In the genomic region with DNA sequence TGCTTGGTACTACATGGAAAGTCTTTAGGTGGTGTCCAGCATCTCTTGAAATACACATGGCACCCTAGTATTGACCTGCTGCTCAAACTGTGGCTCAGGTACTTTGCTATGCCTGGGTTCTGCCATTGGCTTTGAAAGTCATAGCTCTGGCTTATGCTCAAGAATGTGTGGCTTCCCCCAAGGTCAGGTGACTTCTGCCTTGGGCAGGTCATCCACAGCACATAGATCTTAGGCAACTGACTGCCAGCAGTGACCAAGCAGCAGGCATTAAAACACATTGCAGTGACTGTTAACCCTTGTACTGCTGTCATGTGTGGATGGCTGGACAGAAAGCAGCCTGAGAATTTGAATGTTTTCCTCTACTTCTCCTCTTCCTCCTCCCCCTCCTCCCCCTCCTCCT, we compare ENCODE assay signal across 21 mouse cellular contexts. TPM values are rescaled to one million over a fixed set of nuclear protein-coding genes. Genes with fewer than 3 reads are reported as not detected.
DNase-seq lines count a peak whose midpoint lies in the region; ATAC-seq and TF ChIP-seq lines count a peak whose summit lies in the region.
"Had no signal": no experiment of that assay in that cellular context is flagged by ENCODE, and none has a peak within 500 bp of the region (broad histone marks: within the 10 kb centered on the region; RNA-seq: fewer than 3 reads in every experiment).

No protein-coding gene starts in this region.

- no peaks in the 10 kb centered on the region for H3K4me1 ChIP-seq in heart, postnatal 0 days (ENCODE audit: control insufficient read depth, insufficient read depth)
- H3K4me1 ChIP-seq in heart, embryonic 11.5 days (ENCODE audit: control insufficient read depth, insufficient read depth, low read length): no peaks in the 10 kb centered on the region
- H3K4me1 ChIP-seq in lung, postnatal 0 days (ENCODE audit: insufficient read depth, low read depth, low read length): no peaks in the 10 kb centered on the region
- H3K4me1 ChIP-seq: embryonic facial prominence, embryonic 13.5 days; neural tube, embryonic 15.5 days had no signal

- no peak for TF ChIP-seq EP300 in heart, postnatal 0 days (IDR thresholded peaks at IDR 0.05; ENCODE audit: low read depth)
- no peak for TF ChIP-seq EP300 in lung, postnatal 0 days (IDR thresholded peaks at IDR 0.05)

- H3K9me3 ChIP-seq in heart, postnatal 0 days (replicated peaks; ENCODE audit: control insufficient read depth, low read length): no peaks in the 10 kb centered on the region
- H3K9me3 ChIP-seq in heart, embryonic 11.5 days (replicated peaks; ENCODE audit: control insufficient read depth, low read length): no peaks in the 10 kb centered on the region
- H3K9me3 ChIP-seq in lung, postnatal 0 days (ENCODE audit: low read length): no peaks in the 10 kb centered on the region
- H3K9me3 ChIP-seq: embryonic facial prominence, embryonic 13.5 days; neural tube, embryonic 15.5 days had no signal

- no peak overlapping the region for H3K4me2 ChIP-seq in heart, postnatal 0 days (ENCODE audit: low read depth, low read length)
- H3K4me2 ChIP-seq in heart, embryonic 11.5 days: no peak overlapping the region
- H3K4me2 ChIP-seq in lung, postnatal 0 days (replicated peaks; ENCODE audit: low read depth, low read length): no peak overlapping the region
- H3K4me2 ChIP-seq: embryonic facial prominence, embryonic 13.5 days; neural tube, embryonic 15.5 days had no signal

- H3K9ac ChIP-seq in heart, postnatal 0 days (replicated peaks; ENCODE audit: low read depth, low read length): no peak overlapping the region
- no peak overlapping the region for H3K9ac ChIP-seq in heart, embryonic 11.5 days (ENCODE audit: low read depth, low read length)
- H3K9ac ChIP-seq in lung, postnatal 0 days (replicated peaks; ENCODE audit: low read depth): no peak overlapping the region
- H3K9ac ChIP-seq: embryonic facial prominence, embryonic 13.5 days; neural tube, embryonic 15.5 days had no signal

- DNase-seq in heart, postnatal 0 days (ENCODE audit: low spot score): no peak
- peak; percentile 7 for DNase-seq in lung, postnatal 36 days
- DNase-seq in lung, postnatal 0 days (ENCODE audit: low spot score): no peak
- no peak for DNase-seq in right cerebral cortex, postnatal 14 days
- no peak for DNase-seq in cerebellum, adult 11-12 months
- DNase-seq: cerebellum, adult 8-10 months; gastrocnemius, adult 2 months; heart, adult 11 months; layer of hippocampus, postnatal 36 days; left cerebral cortex, postnatal 4 days; midbrain, embryonic 14.5 days; thymus, postnatal 36 days had no signal

- no peak overlapping the region for H3K27ac ChIP-seq in heart, postnatal 0 days (ENCODE audit: low read depth)
- no peak overlapping the region for H3K27ac ChIP-seq in heart, embryonic 11.5 days (ENCODE audit: low read depth, low read length)
- H3K27ac ChIP-seq in lung, postnatal 0 days (ENCODE audit: low read length): no peak overlapping the region
- H3K27ac ChIP-seq: embryonic facial prominence, embryonic 13.5 days; gastrocnemius, adult 2 months; hindbrain, postnatal 0 days; neural tube, embryonic 15.5 days; stomach, postnatal 0 days had no signal

- ATAC-seq in heart, postnatal 0 days (ENCODE audit: insufficient read depth, low read depth): peak; percentile 47; the same call in 1 of the 2 replicates
- no peak for ATAC-seq in heart, embryonic 11.5 days (replicated peaks; ENCODE audit: insufficient number of reproducible peaks, low FRiP score, low TSS enrichment)
- ATAC-seq in lung, postnatal 0 days: no peak
- peak; percentile 43 to 62; a peak in 3 of 4 replicates for ATAC-seq in hematopoietic stem cell, adult 5-6 weeks (replicated peaks in 1 of 2; ENCODE audit: insufficient read depth in 1 of 2, low FRiP score in 2 of 2, low TSS enrichment in 1 of 2, low read depth in 1 of 2, poor library complexity in 2 of 2, severe bottlenecking in 2 of 2)
- ATAC-seq: hindbrain, postnatal 0 days had no signal

- no peak for TF ChIP-seq CTCF in heart, postnatal 0 days (IDR thresholded peaks at IDR 0.05; ENCODE audit: low read depth)
- no peak for TF ChIP-seq CTCF in lung, postnatal 0 days (IDR thresholded peaks at IDR 0.05)

- H3K4me3 ChIP-seq in heart, postnatal 0 days (ENCODE audit: low read depth, low read length): no peak overlapping the region
- H3K4me3 ChIP-seq in heart, embryonic 11.5 days (ENCODE audit: low read depth, low read length): no peak overlapping the region
- H3K4me3 ChIP-seq in lung, postnatal 0 days (ENCODE audit: low read depth, low read length): no peak overlapping the region
- H3K4me3 ChIP-seq: embryonic facial prominence, embryonic 13.5 days; gastrocnemius, adult 2 months; myocyte; neural tube, embryonic 15.5 days had no signal

- H3K27me3 ChIP-seq in heart, postnatal 0 days (ENCODE audit: control insufficient read depth, insufficient read depth, low read length): no peaks in the 10 kb centered on the region
- H3K27me3 ChIP-seq in heart, embryonic 11.5 days (ENCODE audit: control insufficient read depth, insufficient read depth, low read length): no peaks in the 10 kb centered on the region
- H3K27me3 ChIP-seq in lung, postnatal 0 days (replicated peaks; ENCODE audit: insufficient read depth, low read length): no peaks in the 10 kb centered on the region
- H3K27me3 ChIP-seq: embryonic facial prominence, embryonic 13.5 days; neural tube, embryonic 15.5 days had no signal

- H3K36me3 ChIP-seq in heart, postnatal 0 days (replicated peaks; ENCODE audit: control insufficient read depth, insufficient read depth, low read length): peaks cover 79% of the 10 kb centered on the region
- peaks cover 7% of the 10 kb centered on the region for H3K36me3 ChIP-seq in heart, embryonic 11.5 days (ENCODE audit: control insufficient read depth, insufficient read depth, low read length)
- H3K36me3 ChIP-seq in lung, postnatal 0 days (ENCODE audit: insufficient read depth, low read length): peaks cover 52% of the 10 kb centered on the region

RNA-seq across cellular contexts. Expression of a gene that starts 17.3 kb away (rescaled TPM):
- 26.9 and 49.5 TPM in 2 replicates for total RNA-seq in heart, postnatal 0 days (2014; rRNA removed; ENCODE audit: low replicate concordance)
- polyA plus RNA-seq in heart, postnatal 0 days (2015; fragmentation: Nextera tagmentation; extraction: Ambion mirVana): 14.3 and 17.5 TPM in 2 replicates
- 24.3 and 28.1 TPM in 2 replicates for polyA plus RNA-seq in heart, embryonic 11.5 days (2014; fragmentation: Nextera tagmentation; extraction: Ambion mirVana)
- 27.4 and 33.6 TPM in 2 replicates for polyA plus RNA-seq in lung, postnatal 0 days (2015; fragmentation: Nextera tagmentation; extraction: Ambion mirVana)
- total RNA-seq in hematopoietic stem cell, adult 5-6 weeks (2017): 40.0 and 44.6 TPM in 2 replicates

RNA-seq across cellular contexts. Expression of a gene that starts 27.2 kb away (rescaled TPM):
- not detected in 2 replicates for total RNA-seq in heart, postnatal 0 days (2014; rRNA removed; ENCODE audit: low replicate concordance)
- 0.04 TPM in 1 of 2 replicates, not detected in the other for polyA plus RNA-seq in heart, postnatal 0 days (2015; fragmentation: Nextera tagmentation; extraction: Ambion mirVana)
- polyA plus RNA-seq in heart, embryonic 11.5 days (2014; fragmentation: Nextera tagmentation; extraction: Ambion mirVana): 0.11 and 0.15 TPM in 2 replicates
- polyA plus RNA-seq in lung, postnatal 0 days (2015; fragmentation: Nextera tagmentation; extraction: Ambion mirVana): not detected in 2 replicates
- total RNA-seq in hematopoietic stem cell, adult 5-6 weeks (2017): 0.35 TPM in 1 of 2 replicates, not detected in the other
- total RNA-seq: gastrocnemius, adult 2 months; heart, postnatal 25 days; liver, adult 2 months had no signal
- polyA plus RNA-seq: liver, adult 2 months; stomach, postnatal 0 days had no signal

RNA-seq across cellular contexts. Expression of a gene that starts 52.0 kb away (rescaled TPM):
- total RNA-seq in heart, postnatal 0 days (2014; rRNA removed; ENCODE audit: low replicate concordance): 15.2 and 16.8 TPM in 2 replicates
- polyA plus RNA-seq in heart, postnatal 0 days (2015; fragmentation: Nextera tagmentation; extraction: Ambion mirVana): 5.1 and 6.4 TPM in 2 replicates
- polyA plus RNA-seq in heart, embryonic 11.5 days (2014; fragmentation: Nextera tagmentation; extraction: Ambion mirVana): 11.0 and 14.6 TPM in 2 replicates
- 8.2 and 9.2 TPM in 2 replicates for polyA plus RNA-seq in lung, postnatal 0 days (2015; fragmentation: Nextera tagmentation; extraction: Ambion mirVana)
- total RNA-seq in hematopoietic stem cell, adult 5-6 weeks (2017): 24.6 and 35.6 TPM in 2 replicates

RNA-seq across cellular contexts. Expression of a gene that starts 59.7 kb away (rescaled TPM):
- 0.38 TPM in 1 of 2 replicates, not detected in the other for total RNA-seq in heart, postnatal 0 days (2014; rRNA removed; ENCODE audit: low replicate concordance)
- polyA plus RNA-seq in heart, postnatal 0 days (2015; fragmentation: Nextera tagmentation; extraction: Ambion mirVana): 0.22 and 0.25 TPM in 2 replicates
- 0.23 and 0.39 TPM in 2 replicates for polyA plus RNA-seq in heart, embryonic 11.5 days (2014; fragmentation: Nextera tagmentation; extraction: Ambion mirVana)
- polyA plus RNA-seq in lung, postnatal 0 days (2015; fragmentation: Nextera tagmentation; extraction: Ambion mirVana): 0.25 and 0.39 TPM in 2 replicates
- total RNA-seq in hematopoietic stem cell, adult 5-6 weeks (2017): 0.69 TPM in 1 of 2 replicates, not detected in the other
- total RNA-seq: liver, adult 2 months had no signal

Comparison
In these comparisons a context has a peak if more than half of its experiments do, and no peak if none do; other contexts are left out.
1. ATAC-seq: peak in heart, postnatal 0 days (single experiment) and hematopoietic stem cell, adult 5-6 weeks (2 of 2); none in heart, embryonic 11.5 days (single experiment) and lung, postnatal 0 days (single experiment).